Mouse (Mus musculus): ENCODE results near the gene Slc12a3.

- TF ChIP-seq CTCF (IDR thresholded peaks at IDR 0.05; ENCODE audit: control insufficient read depth, insufficient read depth, insufficient replicate concordance, low read depth, low read length) (no peak), POLR2A (IDR thresholded peaks at IDR 0.05; ENCODE audit: control insufficient read depth, low read depth, low read length) (no peak)
Observed at GRCm38 (mm10) chr8:94354571-94354970, 25.6 kb downstream of the Slc12a3 start.

Data from testis, adult 2 months (tissue).